ENCODE assay signal across 28 mouse cellular contexts in genomic region chr1:104333577-104333976, GRCm38 (mm10).
A peak's percentile ranks its signal among the peaks of the same experiment; 100 is the strongest.
DNase-seq lines count a peak whose midpoint lies in the region; ATAC-seq and TF ChIP-seq lines count a peak whose summit lies in the region.
"Had no signal": no experiment of that assay in that cellular context is flagged by ENCODE, and none has a peak within 500 bp of the region (broad histone marks: within the 10 kb centered on the region; RNA-seq: fewer than 3 reads in every experiment).

No protein-coding gene starts in this region.

- H3K4me3 ChIP-seq in brown adipose tissue, adult 24 weeks (ENCODE audit: insufficient read depth, low read depth, low read length): no peak overlapping the region
- H3K4me3 ChIP-seq in heart, embryonic 13.5 days: no peak overlapping the region
- H3K4me3 ChIP-seq in gastrocnemius, adult 2 months: no peak overlapping the region
- H3K4me3 ChIP-seq: forebrain, embryonic 10.5 days; hindbrain, embryonic 10.5 days; limb, embryonic 13.5 days; liver, embryonic 12.5 days; midbrain, embryonic 10.5 days; myocyte; neural tube, embryonic 13.5 days; stomach, embryonic 15.5 days had no signal

- no peak for TF ChIP-seq CTCF in gastrocnemius, adult 2 months (IDR thresholded peaks at IDR 0.05)

- no peaks in the 10 kb centered on the region for H3K4me1 ChIP-seq in brown adipose tissue, adult 24 weeks (ENCODE audit: control insufficient read depth, insufficient read depth, insufficient read length, low read length)
- no peaks in the 10 kb centered on the region for H3K4me1 ChIP-seq in heart, embryonic 13.5 days
- H3K4me1 ChIP-seq: forebrain, embryonic 10.5 days; hindbrain, embryonic 10.5 days; limb, embryonic 13.5 days; liver, embryonic 12.5 days; midbrain, embryonic 10.5 days; neural tube, embryonic 13.5 days; stomach, embryonic 15.5 days had no signal

- no peak overlapping the region for H3K9ac ChIP-seq in heart, embryonic 13.5 days
- H3K9ac ChIP-seq: limb, embryonic 13.5 days; liver, embryonic 12.5 days; neural tube, embryonic 13.5 days; stomach, embryonic 15.5 days had no signal

- H3K27me3 ChIP-seq in heart, embryonic 13.5 days (replicated peaks): no peaks in the 10 kb centered on the region
- H3K27me3 ChIP-seq: limb, embryonic 13.5 days; liver, embryonic 12.5 days; neural tube, embryonic 13.5 days; stomach, embryonic 15.5 days had no signal

- WGBS in heart, embryonic 13.5 days: 46% methylated on average over 2 of the region's 2 CpGs

- ATAC-seq in heart, embryonic 13.5 days (ENCODE audit: extremely low read depth, insufficient number of reproducible peaks, low FRiP score, low TSS enrichment): no peak
- ATAC-seq: forebrain, embryonic 16.5 days; hindbrain, embryonic 16.5 days; intestine, embryonic 16.5 days; liver, embryonic 12.5 days; midbrain, embryonic 16.5 days had no signal

- no peaks in the 10 kb centered on the region for H3K9me3 ChIP-seq in heart, embryonic 13.5 days
- H3K9me3 ChIP-seq: forebrain, embryonic 10.5 days; hindbrain, embryonic 10.5 days; limb, embryonic 13.5 days; liver, embryonic 12.5 days; midbrain, embryonic 10.5 days; neural tube, embryonic 13.5 days; stomach, embryonic 15.5 days had no signal

- H3K36me3 ChIP-seq in heart, embryonic 13.5 days: no peaks in the 10 kb centered on the region
- H3K36me3 ChIP-seq: forebrain, embryonic 10.5 days; hindbrain, embryonic 10.5 days; limb, embryonic 13.5 days; liver, embryonic 12.5 days; midbrain, embryonic 10.5 days; neural tube, embryonic 13.5 days; stomach, embryonic 15.5 days had no signal

- no peak overlapping the region for H3K4me2 ChIP-seq in heart, embryonic 13.5 days
- H3K4me2 ChIP-seq: limb, embryonic 13.5 days; liver, embryonic 12.5 days; neural tube, embryonic 13.5 days; stomach, embryonic 15.5 days had no signal

- peak; percentile 1 for DNase-seq in adrenal gland, postnatal 10 days
- no peak for DNase-seq in adrenal gland, adult 8-10 months
- DNase-seq in heart, postnatal 4 days: peak; percentile 23
- DNase-seq in urinary bladder, postnatal 14 days (ENCODE audit: low spot score): no peak
- DNase-seq in gastrocnemius, adult 2 months: no peak
- DNase-seq in ovary, adult 18-20 months (ENCODE audit: low spot score): no peak
- DNase-seq: cerebellum, adult 11 months; cerebellum, postnatal 14 days; gastrocnemius, postnatal 36 days; kidney, adult 9 months; kidney, postnatal 14 days; lung, adult 18-20 months; lung, postnatal 10 days; thymus, postnatal 4 days had no signal

- intact Hi-C loops in gastrocnemius, adult 2 months (cut with DNase I): no loop called here

- H3K27ac ChIP-seq in brown adipose tissue, adult 24 weeks (replicated peaks; ENCODE audit: low read depth, low read length): peak overlapping the region; percentile 51
- peak overlapping the region; percentile 81 for H3K27ac ChIP-seq in heart, embryonic 13.5 days (replicated peaks)
- no peak overlapping the region for H3K27ac ChIP-seq in gastrocnemius, adult 2 months
- H3K27ac ChIP-seq: forebrain, embryonic 10.5 days; hindbrain, embryonic 10.5 days; limb, embryonic 13.5 days; liver, embryonic 12.5 days; midbrain, embryonic 10.5 days; neural tube, embryonic 13.5 days; stomach, embryonic 15.5 days had no signal

Comparison
In these comparisons a context has a peak if more than half of its experiments do, and no peak if none do; other contexts are left out.
1. DNase-seq: peak in adrenal gland, postnatal 10 days (single experiment) and heart, postnatal 4 days (single experiment); none in adrenal gland, adult 8-10 months (single experiment), urinary bladder, postnatal 14 days (single experiment), gastrocnemius, adult 2 months (single experiment) and ovary, adult 18-20 months (single experiment).